Mouse (Mus musculus): Measurements from ENCODE around the gene Dgkh.

The Dgkh gene

GRCm38 (mm10) chr14:78716035-78716434 lies 16.5 kb downstream of the Dgkh start:
- DNase-seq, result no peak

GRCm38 (mm10) chr14:78712565-78713148 lies 19.9 kb downstream of the Dgkh start:
- DNase-seq, result no peak

GRCm38 (mm10) chr14:78710647-78711046 lies 21.9 kb downstream of the Dgkh start:
- DNase-seq, result no peak

GRCm38 (mm10) chr14:78705616-78706015 lies 27.0 kb downstream of the Dgkh start:
- DNase-seq, result no peak

- no peak for DNase-seq
Observed at GRCm38 (mm10) chr14:78703989-78704388, 28.6 kb downstream of the Dgkh start.

- DNase-seq, result no peak
Observed at GRCm38 (mm10) chr14:78703361-78703760, 29.2 kb downstream of the Dgkh start.

GRCm38 (mm10) chr14:78702048-78702447 lies 30.5 kb downstream of the Dgkh start:
- DNase-seq, result no peak

GRCm38 (mm10) chr14:78701501-78701900 lies 31.1 kb downstream of the Dgkh start:
- DNase-seq, result no peak

- DNase-seq, result no peak
Observed at GRCm38 (mm10) chr14:78701087-78701486, 31.5 kb downstream of the Dgkh start.

- no peak for DNase-seq
Observed at GRCm38 (mm10) chr14:78699634-78700033, 32.9 kb downstream of the Dgkh start.

GRCm38 (mm10) chr14:78699196-78699595 lies 33.4 kb downstream of the Dgkh start:
- DNase-seq, result no peak

- DNase-seq, result no peak
Observed at GRCm38 (mm10) chr14:78694121-78694520, 38.5 kb downstream of the Dgkh start.

- DNase-seq, result no peak
Observed at GRCm38 (mm10) chr14:78692602-78693001, 40.0 kb downstream of the Dgkh start.

GRCm38 (mm10) chr14:78691926-78692487 lies 40.6 kb downstream of the Dgkh start:
- no peak for DNase-seq

- DNase-seq, result no peak
Observed at GRCm38 (mm10) chr14:78690883-78691282, 41.7 kb downstream of the Dgkh start.

GRCm38 (mm10) chr14:78690387-78690786 lies 42.2 kb downstream of the Dgkh start:
- no peak for DNase-seq

- DNase-seq, result no peak
Observed at GRCm38 (mm10) chr14:78689950-78690349, 42.6 kb downstream of the Dgkh start.

- DNase-seq, result no peak
Observed at GRCm38 (mm10) chr14:78687716-78688115, 44.9 kb downstream of the Dgkh start.

- no peak for DNase-seq
Observed at GRCm38 (mm10) chr14:78686701-78687100, 45.9 kb downstream of the Dgkh start.

GRCm38 (mm10) chr14:78684171-78684570 lies 48.4 kb downstream of the Dgkh start:
- DNase-seq, result no peak

GRCm38 (mm10) chr14:78678981-78679380 lies 53.6 kb downstream of the Dgkh start:
- no peak for DNase-seq

GRCm38 (mm10) chr14:78677852-78678588 lies 54.6 kb downstream of the Dgkh start:
- peak; percentile 58 for DNase-seq

- peak; percentile 48 for DNase-seq
Observed at GRCm38 (mm10) chr14:78676457-78676856, 56.1 kb downstream of the Dgkh start.

GRCm38 (mm10) chr14:78674606-78675005 lies 58.0 kb downstream of the Dgkh start:
- DNase-seq, result peak; percentile 39
